Mouse (Mus musculus) brain, embryonic 14.5 days (tissue): ENCODE data around the gene Birc6.

Source experiments
- CTCF ChIP-seq: fragments of 200-500 bp; IDR thresholded peaks from 2 replicates; pipeline ENCODE4 v1.5.1; 2012; ENCODE audit warnings: inconsistent platforms, mild to moderate bottlenecking, moderate library complexity, borderline replicate concordance; ENCODE audit not compliant: insufficient read depth, insufficient read length; ENCODE audit errors: extremely low read depth
- POLR2A ChIP-seq: fragments of 200-500 bp; IDR thresholded peaks from 2 replicates; pipeline ENCODE4 v1.6.1; 2012; ENCODE audit warnings: mild to moderate bottlenecking, inconsistent platforms, borderline replicate concordance; ENCODE audit not compliant: poor library complexity, insufficient read depth, insufficient read length, severe bottlenecking; ENCODE audit errors: extremely low read depth

- TF ChIP-seq CTCF, result no peak
- TF ChIP-seq POLR2A, result no peak
Observed at GRCm38 (mm10) chr17:74706593-74706992, 178.5 kb downstream of the Birc6 start.
